10 mouse cellular contexts compared by ENCODE assay signal in genomic region chr10:127605251-127605547, GRCm38 (mm10). TPM values are rescaled to one million over a fixed set of nuclear protein-coding genes. Genes with fewer than 3 reads are reported as not detected.
DNase-seq lines count a peak whose midpoint lies in the region; ATAC-seq and TF ChIP-seq lines count a peak whose summit lies in the region.
"Had no signal": no experiment of that assay in that cellular context is flagged by ENCODE, and none has a peak within 500 bp of the region (broad histone marks: within the 10 kb centered on the region; RNA-seq: fewer than 3 reads in every experiment).

No protein-coding gene starts in this region.

- no peak for TF ChIP-seq CTCF in G1E (IDR thresholded peaks at IDR 0.05; ENCODE audit: low read depth, low read length)

- DNase-seq in kidney, postnatal 36 days = no peak
- DNase-seq in G1E (ENCODE audit: low spot score) = no peak
- DNase-seq in spleen, postnatal 4 days (ENCODE audit: low spot score in 2 of 2) = no peak

- peak overlapping the region; percentile 60 for H3K27ac ChIP-seq in kidney, embryonic 16.5 days (ENCODE audit: low read length)
- H3K27ac ChIP-seq in intestine, embryonic 15.5 days = peak overlapping the region; percentile 89
- H3K27ac ChIP-seq: hindbrain, postnatal 0 days; limb, embryonic 13.5 days had no signal

- no peak overlapping the region for H3K4me3 ChIP-seq in kidney, embryonic 16.5 days (ENCODE audit: low read length)
- H3K4me3 ChIP-seq in G1E (ENCODE audit: low read depth, low read length) (peak overlapping the region; percentile 21; the same call in 1 of the 2 replicates), myocyte (no peak overlapping the region)
- no peak overlapping the region for H3K4me3 ChIP-seq in intestine, embryonic 15.5 days (replicated peaks)
- H3K4me3 ChIP-seq: heart, embryonic 12.5 days; limb, embryonic 13.5 days had no signal

- H3K9ac ChIP-seq in kidney, embryonic 16.5 days (replicated peaks; ENCODE audit: low read length) = no peak overlapping the region
- no peak overlapping the region for H3K9ac ChIP-seq in intestine, embryonic 15.5 days
- H3K9ac ChIP-seq: heart, embryonic 12.5 days; limb, embryonic 13.5 days had no signal

- WGBS in kidney, embryonic 16.5 days = 40% methylated on average over 8 of the region's 8 CpGs
- WGBS in intestine, embryonic 15.5 days = 68% methylated on average over 8 of the region's 8 CpGs

- TF ChIP-seq POLR2A in myocyte (IDR thresholded peaks at IDR 0.05; ENCODE audit: insufficient read length, low read depth) = no peak

- H3K79me2 ChIP-seq in myocyte (ENCODE audit: control insufficient read depth, insufficient read depth) = peaks cover 5% of the 10 kb centered on the region

- H3K36me3 ChIP-seq in kidney, embryonic 16.5 days (ENCODE audit: insufficient read depth, low read length) = peaks cover 11% of the 10 kb centered on the region; the same call in 1 of the 2 replicates
- H3K36me3 ChIP-seq in G1E (replicated peaks) (no peaks in the 10 kb centered on the region), myocyte (ENCODE audit: control insufficient read depth, insufficient read depth) (peaks cover 37% of the 10 kb centered on the region)
- H3K36me3 ChIP-seq in intestine, embryonic 15.5 days = peaks cover 16% of the 10 kb centered on the region

- H3K9me3 ChIP-seq in kidney, embryonic 16.5 days (ENCODE audit: low read length) = no peaks in the 10 kb centered on the region
- H3K9me3 ChIP-seq in G1E (replicated peaks) = no peaks in the 10 kb centered on the region
- H3K9me3 ChIP-seq in intestine, embryonic 15.5 days = no peaks in the 10 kb centered on the region
- H3K9me3 ChIP-seq: heart, embryonic 12.5 days; limb, embryonic 13.5 days had no signal

- H3K27me3 ChIP-seq in kidney, embryonic 16.5 days (ENCODE audit: insufficient read depth, low read length) = no peaks in the 10 kb centered on the region
- H3K27me3 ChIP-seq in G1E (ENCODE audit: insufficient read depth, low read length) (peaks cover 76% of the 10 kb centered on the region), myocyte (ENCODE audit: control insufficient read depth, insufficient read depth, insufficient read length) (no peaks in the 10 kb centered on the region)
- no peaks in the 10 kb centered on the region for H3K27me3 ChIP-seq in intestine, embryonic 15.5 days (replicated peaks)
- H3K27me3 ChIP-seq: heart, embryonic 12.5 days; limb, embryonic 13.5 days had no signal

- peaks cover 63% of the 10 kb centered on the region for H3K4me1 ChIP-seq in kidney, embryonic 16.5 days (ENCODE audit: insufficient read depth, low read length)
- peaks cover 40% of the 10 kb centered on the region for H3K4me1 ChIP-seq in G1E (ENCODE audit: insufficient read depth, low read depth, low read length)
- peaks cover 59% of the 10 kb centered on the region for H3K4me1 ChIP-seq in intestine, embryonic 15.5 days (replicated peaks)

- no peak overlapping the region for H3ac ChIP-seq in myocyte (ENCODE audit: control insufficient read depth, insufficient read length)

- peak; percentile 20 for ATAC-seq in kidney, embryonic 16.5 days (ENCODE audit: low FRiP score, low TSS enrichment)
- no peak for ATAC-seq in G1E (ENCODE audit: extremely low read depth, insufficient number of reproducible peaks, low FRiP score, poor library complexity, severe bottlenecking)
- no peak for ATAC-seq in intestine, embryonic 15.5 days
- no peak for ATAC-seq in frontal cortex, adult (ENCODE audit: low TSS enrichment)

- no peak overlapping the region for H3K4me2 ChIP-seq in kidney, embryonic 16.5 days (replicated peaks; ENCODE audit: low read depth, low read length)
- H3K4me2 ChIP-seq in intestine, embryonic 15.5 days (replicated peaks) = 0 out of 2 replicates have a peak overlapping the region, but pooled peaks have one; percentile 9
- H3K4me2 ChIP-seq in myocyte (ENCODE audit: low read depth) = peak overlapping the region; percentile 60
- H3K4me2 ChIP-seq: heart, embryonic 12.5 days; limb, embryonic 13.5 days had no signal

TF ChIP-seq in myocyte, 11 proteins besides CTCF, POLR2A, EP300 and RAD21:
- TF ChIP-seq USF1 (IDR thresholded peaks at IDR 0.05; ENCODE audit: low read depth) = no peak

RNA-seq across cellular contexts. Expression of gene Lrp1, which starts 15.7 kb away (rescaled TPM):
- 70.9 and 71.7 TPM in 2 replicates for polyA plus RNA-seq in kidney, embryonic 16.5 days (2015; fragmentation: Nextera tagmentation; extraction: Ambion mirVana)
- 0.30 TPM in 1 of 2 replicates, not detected in the other for total RNA-seq in G1E (2014; fragmentation: Nextera tagmentation)
- total RNA-seq in G1E (2017) = 0.06 and 0.27 TPM in 2 replicates
- polyA plus RNA-seq in G1E (2012) = 0.67 and 0.86 TPM in 2 replicates
- 67.2 and 77.1 TPM in 2 replicates for polyA plus RNA-seq in intestine, embryonic 15.5 days (2015; fragmentation: Nextera tagmentation; extraction: Ambion mirVana)
- 244 TPM for polyA plus RNA-seq in myocyte (2012; fragmentation: generic; extraction: Trizol)

RNA-seq across cellular contexts. Expression of gene Stat6, which starts 37.6 kb away (rescaled TPM):
- polyA plus RNA-seq in kidney, embryonic 16.5 days (2015; fragmentation: Nextera tagmentation; extraction: Ambion mirVana) = 33.8 and 37.4 TPM in 2 replicates
- total RNA-seq in G1E (2014; fragmentation: Nextera tagmentation) (44.0 and 55.0 TPM in 2 replicates), G1E (2017) (84.0 and 90.5 TPM in 2 replicates)
- polyA plus RNA-seq in G1E (2012) (65.5 and 69.5 TPM in 2 replicates), myocyte (2012; fragmentation: generic; extraction: Trizol) (0.26 TPM)
- polyA plus RNA-seq in intestine, embryonic 15.5 days (2015; fragmentation: Nextera tagmentation; extraction: Ambion mirVana) = 37.7 and 39.9 TPM in 2 replicates

Comparison
In these comparisons a context has a peak if more than half of its experiments do, and no peak if none do; other contexts are left out.
1. RNA of gene Lrp1, which starts 15.7 kb away (polyA plus RNA-seq): 244 TPM in myocyte (single experiment), 70.9 to 71.7 TPM in kidney, embryonic 16.5 days and 67.2 to 77.1 TPM in intestine, embryonic 15.5 days; 0.67 to 0.86 TPM in G1E; every median in the first group is over 10 times any median in the second.
2. RNA of gene Stat6, which starts 37.6 kb away (polyA plus RNA-seq): 65.5 to 69.5 TPM in G1E, 37.7 to 39.9 TPM in intestine, embryonic 15.5 days and 33.8 to 37.4 TPM in kidney, embryonic 16.5 days; 0.26 TPM in myocyte (single experiment); every median in the first group is over 10 times any median in the second.